Mouse (Mus musculus) kidney, adult 2 months (tissue): ENCODE results near the gene Uqcr11.

Experiments used
- CTCF ChIP-seq: fragments of 200-500 bp; conservative IDR thresholded peaks from 2 replicates; pipeline ENCODE4 v1.5.1; 2011; ENCODE audit warnings: low read depth, mild to moderate bottlenecking, control low read depth, low read length, moderate library complexity, mixed read lengths; ENCODE audit not compliant: insufficient read depth, insufficient read length
- POLR2A ChIP-seq: fragments of 200-500 bp; IDR thresholded peaks from one replicate; pipeline ENCODE4 v1.6.1; 2011; ENCODE audit warnings: low read depth, low read length, control low read depth

- peak; percentile 28; the same call in 1 of the 2 replicates for TF ChIP-seq CTCF
- no peak for TF ChIP-seq POLR2A
Observed at GRCm38 (mm10) chr10:80357994-80358639, 48.5 kb downstream of the Uqcr11 start.
